Mouse (Mus musculus): ENCODE results near the gene Tango6.

DNA sequence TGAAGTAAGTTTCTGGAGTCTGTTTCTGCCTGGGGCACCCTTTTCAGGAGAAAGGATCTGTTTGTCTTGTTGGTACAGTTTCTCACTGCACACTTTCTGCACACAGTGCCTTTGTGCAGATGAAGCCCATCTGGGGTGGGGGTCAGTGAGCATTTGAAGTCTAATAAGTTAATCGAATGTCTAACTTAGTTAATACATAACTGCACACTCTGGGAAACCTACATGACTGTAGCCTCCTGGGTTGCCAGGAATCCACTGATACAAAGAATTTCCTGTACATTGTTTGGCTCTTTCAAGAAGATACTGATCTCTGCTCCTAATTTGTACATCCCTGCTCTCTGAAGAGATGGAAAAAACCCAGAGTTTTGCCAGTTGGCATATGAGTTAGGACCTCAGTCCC is 117.0 kb downstream of the Tango6 start:
- no peak for TF ChIP-seq POLR2A (IDR thresholded peaks at IDR 0.05; ENCODE audit: low read depth, low read length)
- no peak for TF ChIP-seq CTCF (IDR thresholded peaks at IDR 0.05; ENCODE audit: extremely low read depth, insufficient read length, insufficient replicate concordance, low read depth, low read length)
